24 mouse cellular contexts compared by ENCODE assay signal in genomic region chr19:10581984-10582383, GRCm38 (mm10). TPM values are rescaled to one million over a fixed set of nuclear protein-coding genes. Genes with fewer than 3 reads are reported as not detected.
DNase-seq lines count a peak whose midpoint lies in the region; ATAC-seq and TF ChIP-seq lines count a peak whose summit lies in the region.
"Had no signal": no experiment of that assay in that cellular context is flagged by ENCODE, and none has a peak within 500 bp of the region (broad histone marks: within the 10 kb centered on the region; RNA-seq: fewer than 3 reads in every experiment).

No protein-coding gene starts in this region.

- no peak for TF ChIP-seq CTCF in thymus, adult 2 months (IDR thresholded peaks at IDR 0.05; ENCODE audit: borderline replicate concordance, control insufficient read depth, extremely low read depth, insufficient read depth, low read length, poor library complexity)
- TF ChIP-seq CTCF in spleen, adult 2 months (IDR thresholded peaks at IDR 0.05; ENCODE audit: extremely low read depth, insufficient read depth, insufficient read length, insufficient replicate concordance): no peak

- 0 out of 2 replicates have a peak, but pooled peaks have one; percentile 9 for ATAC-seq in common myeloid progenitor, adult 5-6 weeks (replicated peaks; ENCODE audit: low read depth, poor library complexity, severe bottlenecking)
- ATAC-seq: forebrain, postnatal 0 days; hindbrain, postnatal 0 days; intestine, postnatal 0 days; lung, postnatal 0 days; midbrain, embryonic 13.5 days had no signal

- no peak overlapping the region for H3K27ac ChIP-seq in thymus, adult 2 months (ENCODE audit: control insufficient read depth, insufficient read depth, low read length)
- peak overlapping the region; percentile 80 for H3K27ac ChIP-seq in spleen, adult 2 months (ENCODE audit: insufficient read depth, low read length)
- H3K27ac ChIP-seq: embryonic facial prominence, embryonic 10.5 days; hindbrain, postnatal 0 days; kidney, embryonic 15.5 days; limb, embryonic 15.5 days; liver, embryonic 15.5 days; midbrain, embryonic 13.5 days had no signal

- no peaks in the 10 kb centered on the region for H3K27me3 ChIP-seq in thymus, adult 2 months (ENCODE audit: control insufficient read depth, insufficient read depth, low read length)
- H3K27me3 ChIP-seq in spleen, adult 2 months (ENCODE audit: control insufficient read depth, insufficient read depth, low read length): no peaks in the 10 kb centered on the region
- H3K27me3 ChIP-seq: heart, embryonic 12.5 days; kidney, embryonic 15.5 days; limb, embryonic 15.5 days; liver, embryonic 15.5 days; midbrain, embryonic 13.5 days had no signal

- DNase-seq in thymus, postnatal 14 days: peak; percentile 21
- no peak for DNase-seq in thymus, adult 2 months
- DNase-seq in spleen, adult 2 months (ENCODE audit: low read depth in 1 of 2, low spot score in 2 of 2): peak; percentile 46 to 81
- DNase-seq in cerebellum, postnatal 14 days: no peak
- DNase-seq in left cerebral cortex, postnatal 10 days (ENCODE audit: extremely low spot score in 1 of 2, low spot score in 2 of 2): no peak
- no peak for DNase-seq in heart, postnatal 4 days
- DNase-seq: adrenal gland, postnatal 25 days; cerebellum, adult 9-10 months; forebrain, postnatal 0 days; gastrocnemius, postnatal 14 days; heart, adult 18-20 months; heart, postnatal 10 days; kidney, postnatal 36 days had no signal

- peaks cover 13% of the 10 kb centered on the region for H3K4me1 ChIP-seq in thymus, adult 2 months (replicated peaks; ENCODE audit: control insufficient read depth, insufficient read depth, low read length)
- peaks cover 8% of the 10 kb centered on the region; the same call in 1 of the 2 replicates for H3K4me1 ChIP-seq in spleen, adult 2 months (ENCODE audit: control insufficient read depth, insufficient read depth, insufficient read length)

- no peak for TF ChIP-seq POLR2A in thymus, adult 2 months (IDR thresholded peaks at IDR 0.05; ENCODE audit: control insufficient read depth, extremely low read depth, insufficient read depth, low read length, poor library complexity)
- TF ChIP-seq POLR2A in spleen, adult 2 months (IDR thresholded peaks at IDR 0.05; ENCODE audit: low read depth, low read length): peak; percentile 10; the same call in 1 of the 2 replicates

- 49% methylated on average over 6 of the region's 6 CpGs for WGBS in thymus, adult 2 months
- WGBS in spleen, adult 2 months: 54% methylated on average over 6 of the region's 6 CpGs

- intact Hi-C loops in left cerebral cortex, postnatal 10 days (cut with DNase I): no loop called here

- no peaks in the 10 kb centered on the region for H3K36me3 ChIP-seq in thymus, adult 2 months (ENCODE audit: control insufficient read depth, insufficient read depth, low read length)
- peaks cover 11% of the 10 kb centered on the region for H3K36me3 ChIP-seq in spleen, adult 2 months (ENCODE audit: control insufficient read depth, insufficient read depth, low read length)

- H3K4me3 ChIP-seq in thymus, adult 2 months (ENCODE audit: control insufficient read depth, insufficient read depth, low read length): no peak overlapping the region
- H3K4me3 ChIP-seq in spleen, adult 2 months (ENCODE audit: extremely low read depth, insufficient read depth, insufficient read length): peak overlapping the region; percentile 35; the same call in 1 of the 2 replicates
- H3K4me3 ChIP-seq: embryonic facial prominence, embryonic 10.5 days; heart, embryonic 12.5 days; kidney, embryonic 15.5 days; limb, embryonic 15.5 days; liver, embryonic 15.5 days; midbrain, embryonic 13.5 days had no signal

RNA-seq across cellular contexts. Expression of gene Tmem138, which starts 4.8 kb away (rescaled TPM):
- polyA plus RNA-seq in thymus, adult 2 months (2012; rRNA removed): 18.7 and 20.6 TPM in 2 replicates
- total RNA-seq in common myeloid progenitor, adult 5-6 weeks (2017): 6.0 and 15.9 TPM in 2 replicates
- polyA plus RNA-seq in spleen, adult 2 months (2012; rRNA removed): 7.3 and 8.6 TPM in 2 replicates
- 10 to 100 TPM; 12.4 to 15.2 TPM for total RNA-seq in left cerebral cortex, postnatal 10 days (2021)
- 1 to 10 TPM; 6.1 to 7.7 TPM for total RNA-seq in heart, postnatal 4 days (2021)

RNA-seq across cellular contexts. Expression of gene Cyb561a3, which starts 5.0 kb away (rescaled TPM):
- 87.9 and 93.7 TPM in 2 replicates for polyA plus RNA-seq in thymus, adult 2 months (2012; rRNA removed)
- total RNA-seq in common myeloid progenitor, adult 5-6 weeks (2017): 30.9 and 32.4 TPM in 2 replicates
- 214 and 230 TPM in 2 replicates for polyA plus RNA-seq in spleen, adult 2 months (2012; rRNA removed)
- 10 to 100 TPM; 12.1 to 13.3 TPM for total RNA-seq in left cerebral cortex, postnatal 10 days (2021)
- 10 to 100 TPM in 1 of 2 experiments, 1 to 10 TPM in 1; 8.1 to 11.3 TPM for total RNA-seq in heart, postnatal 4 days (2021)

RNA-seq across cellular contexts. Expression of gene Ddb1, which starts 23.1 kb away (rescaled TPM):
- polyA plus RNA-seq in thymus, adult 2 months (2012; rRNA removed): 154 and 156 TPM in 2 replicates
- total RNA-seq in common myeloid progenitor, adult 5-6 weeks (2017): 424 and 475 TPM in 2 replicates
- polyA plus RNA-seq in spleen, adult 2 months (2012; rRNA removed): 53.3 and 59.0 TPM in 2 replicates
- 100 to 1,000 TPM; 207 to 211 TPM for total RNA-seq in left cerebral cortex, postnatal 10 days (2021)
- total RNA-seq in heart, postnatal 4 days (2021): 100 to 1,000 TPM; 269 to 282 TPM

RNA-seq across cellular contexts. Expression of gene Tkfc, which starts 23.5 kb away (rescaled TPM):
- polyA plus RNA-seq in thymus, adult 2 months (2012; rRNA removed): 17.3 and 20.2 TPM in 2 replicates
- total RNA-seq in common myeloid progenitor, adult 5-6 weeks (2017): 3.5 and 7.3 TPM in 2 replicates
- polyA plus RNA-seq in spleen, adult 2 months (2012; rRNA removed): 4.6 and 5.4 TPM in 2 replicates
- total RNA-seq in left cerebral cortex, postnatal 10 days (2021): 10 to 100 TPM; 26.1 to 32.0 TPM
- 10 to 100 TPM; 13.3 to 13.6 TPM for total RNA-seq in heart, postnatal 4 days (2021)

RNA-seq across cellular contexts. Expression of gene Tmem216, which starts 25.9 kb away (rescaled TPM):
- 14.8 and 22.2 TPM in 2 replicates for polyA plus RNA-seq in thymus, adult 2 months (2012; rRNA removed)
- 17.3 and 30.5 TPM in 2 replicates for total RNA-seq in common myeloid progenitor, adult 5-6 weeks (2017)
- 6.9 and 8.5 TPM in 2 replicates for polyA plus RNA-seq in spleen, adult 2 months (2012; rRNA removed)
- 10 to 100 TPM; 11.4 to 12.3 TPM for total RNA-seq in left cerebral cortex, postnatal 10 days (2021)
- total RNA-seq in heart, postnatal 4 days (2021): 1 to 10 TPM; 5.8 to 6.2 TPM
- total RNA-seq: monocyte, adult 5-6 weeks had no signal

Comparison
In these comparisons a context has a peak if more than half of its experiments do, and no peak if none do; other contexts are left out.
1. DNase-seq: peak in thymus, postnatal 14 days (single experiment) and spleen, adult 2 months (2 of 2); none in thymus, adult 2 months (single experiment), cerebellum, postnatal 14 days (0 of 2), left cerebral cortex, postnatal 10 days (0 of 2) and heart, postnatal 4 days (single experiment).